Mouse (Mus musculus) heart, postnatal 0 days (tissue): ENCODE data around the gene Actl6b.

Experiments used
- CTCF ChIP-seq: IDR thresholded peaks from 2 replicates; pipeline ENCODE4 v1.5.1; 2016; ENCODE audit warnings: antibody characterized with exemption, control low read depth, low read depth
- EP300 ChIP-seq: IDR thresholded peaks from 2 replicates; pipeline ENCODE4 v1.6.1; 2016; ENCODE audit warnings: antibody characterized with exemption, low read depth

DNA sequence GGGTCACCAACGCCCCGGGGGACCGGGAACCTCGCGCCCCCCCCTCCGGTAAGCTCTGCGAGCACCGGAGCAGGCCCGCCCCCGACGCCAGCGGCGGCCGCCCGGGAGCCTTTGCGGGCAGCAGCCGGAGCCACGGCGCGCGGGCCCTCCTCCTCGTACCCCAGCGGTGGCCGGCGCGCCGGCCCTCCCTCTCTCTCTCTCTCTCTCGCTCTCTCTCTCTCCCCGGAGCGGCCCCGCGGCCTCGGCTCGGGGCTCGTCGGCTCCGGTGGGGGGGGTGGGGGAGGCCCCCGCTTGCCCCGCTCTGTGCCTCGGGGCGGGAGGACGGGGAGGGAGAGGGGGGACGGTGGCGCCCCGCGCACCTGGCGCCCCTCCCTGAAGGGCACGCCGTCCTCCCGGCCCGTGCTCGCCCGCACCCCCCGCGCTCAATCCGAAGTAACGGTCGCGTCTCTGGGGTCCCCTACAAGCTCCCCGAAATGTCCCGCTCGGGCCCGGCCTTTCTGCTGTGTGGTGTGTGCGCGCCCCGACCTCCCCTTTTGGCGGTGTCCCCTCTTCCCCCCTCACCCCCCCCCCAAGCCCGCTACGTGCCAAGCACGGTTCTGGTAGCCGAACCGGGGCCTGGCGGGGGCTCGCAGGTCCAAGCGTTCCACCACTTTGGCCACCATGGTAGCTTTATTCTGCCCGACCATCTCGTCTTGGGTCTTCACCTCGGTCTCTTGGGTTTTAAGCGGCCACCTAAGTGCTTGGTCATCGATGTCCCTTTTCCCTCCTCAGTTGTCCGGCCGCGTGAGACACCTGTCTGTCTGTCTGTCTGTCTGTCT, 42.5 kb upstream of the Actl6b start:
- no peak for TF ChIP-seq CTCF
- TF ChIP-seq EP300, result no peak
